Mouse (Mus musculus): Measurements from ENCODE around the gene Nmt2. TPM values are rescaled to one million over a fixed set of nuclear protein-coding genes. Genes with fewer than 3 reads are reported as not detected.

Nmt2 gene
- polyA plus RNA-seq, 1 experiment from 2014 or later = 115 TPM

DNA sequence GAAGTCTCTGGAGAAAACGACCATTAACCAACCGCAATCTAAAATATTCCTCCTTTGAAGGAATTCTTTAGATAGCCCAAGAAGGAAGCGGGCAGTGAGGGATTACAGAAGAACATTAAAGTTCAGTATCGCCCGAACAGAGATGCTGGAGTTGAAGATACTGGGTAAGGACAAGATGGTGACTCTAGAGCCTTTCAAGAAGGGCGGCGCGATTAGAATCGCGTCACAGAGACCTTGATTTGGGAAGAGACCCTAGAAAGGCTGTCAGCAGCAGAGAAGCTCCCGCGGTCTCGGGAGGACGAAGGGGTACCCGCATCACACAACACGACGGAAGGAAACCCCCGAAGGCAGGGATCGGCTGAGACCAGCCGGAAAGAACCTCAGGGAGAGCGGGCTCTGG, 48.0 kb downstream of the Nmt2 start:
- Histone ChIP-seq H3K4me3 (peak overlapping the region; percentile 64), H3K9me3 (no peaks in the 10 kb centered on the region), H3K27ac (peak overlapping the region; percentile 91), H3K4me2 (peak overlapping the region; percentile 56), H3K27me3 (replicated peaks) (no peaks in the 10 kb centered on the region), H3K36me3 (replicated peaks) (peaks cover 7% of the 10 kb centered on the region; the same call in 1 of the 2 replicates), H3K9ac (peak overlapping the region; percentile 72), H3K4me1 (peaks cover 21% of the 10 kb centered on the region)
- ATAC-seq (replicated peaks) = no peak
- WGBS = 2% methylated on average over 21 of the region's 21 CpGs

DNA sequence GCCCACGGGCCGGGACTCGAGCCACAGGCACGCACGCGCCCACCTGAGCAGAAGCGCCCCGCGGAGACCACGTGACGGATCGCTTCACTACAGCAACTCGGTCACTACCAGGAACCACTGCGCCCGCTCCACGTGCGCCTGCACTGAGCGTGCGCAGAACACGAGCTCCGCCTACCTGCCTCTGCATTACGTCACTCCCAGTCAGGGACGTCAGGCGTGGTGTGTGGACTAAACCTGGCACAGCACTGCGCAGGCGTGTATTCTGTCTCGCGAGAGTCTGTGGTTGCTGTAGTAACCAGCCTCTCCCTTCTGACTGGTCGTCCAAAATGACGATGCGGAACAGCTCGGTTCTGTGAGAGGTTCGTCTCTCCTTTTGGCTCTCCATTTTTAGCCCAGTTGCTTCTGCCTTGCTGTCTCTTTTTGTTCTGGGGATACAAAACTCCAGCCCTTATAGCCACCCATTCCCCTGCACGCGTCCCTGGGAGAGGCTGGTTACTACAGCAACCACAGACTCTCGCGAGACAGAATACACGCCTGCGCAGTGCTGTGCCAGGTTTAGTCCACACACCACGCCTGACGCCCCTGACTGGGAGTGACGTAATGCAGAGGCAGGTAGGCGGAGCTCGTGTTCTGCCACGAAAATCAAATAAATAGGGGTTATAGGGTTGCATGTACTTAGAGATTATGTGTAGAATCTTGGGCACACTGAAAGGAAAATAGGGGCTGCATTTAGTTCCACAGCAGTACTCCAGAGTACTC, 48.7 kb downstream of the Nmt2 start, which contains the start of gene Rpp38:
Gene Rpp38, minus strand, starts transcription at position 160 of the 759 bp plus-strand sequence.
- peak within 1 kb of the TSS; percentile 64 for H3K4me3 ChIP-seq
- ATAC-seq (replicated peaks) = peak; percentile 97
- H3K9me3 ChIP-seq = no peaks in the 10 kb centered on the region
- H3K4me2 ChIP-seq = peak within 1 kb of the TSS; percentile 56
- under 1% methylated on average over 45 of the region's 45 CpGs for WGBS
- H3K9ac ChIP-seq = peak within 1 kb of the TSS; percentile 72
- peaks cover 21% of the 10 kb centered on the region for H3K4me1 ChIP-seq
- peak within 1 kb of the TSS; percentile 91 for H3K27ac ChIP-seq
- H3K36me3 ChIP-seq (replicated peaks) = peaks cover 7% of the 10 kb centered on the region; the same call in 1 of the 2 replicates
- H3K27me3 ChIP-seq (replicated peaks) = 0 out of 2 replicates have a peak, but pooled peaks cover under 1% of the 10 kb centered on the region

DNA sequence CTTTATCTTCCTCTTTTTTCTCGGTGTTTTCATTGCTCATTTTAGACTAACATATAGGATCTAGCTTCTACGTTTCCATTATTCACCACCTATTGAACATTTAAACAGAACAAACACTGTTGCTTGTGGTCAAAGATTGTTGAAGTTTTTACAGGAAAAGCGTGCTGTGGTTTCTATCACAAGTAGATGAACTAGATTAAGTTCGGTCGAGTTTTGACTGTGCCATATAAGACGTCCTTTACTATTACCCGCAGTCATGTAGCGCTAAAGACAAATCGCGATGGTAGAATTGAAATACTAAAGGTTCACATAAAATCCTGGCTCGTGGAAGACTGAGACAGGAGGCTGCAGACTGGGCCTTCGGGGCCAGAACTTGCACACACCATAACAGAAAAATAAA, 49.7 kb downstream of the Nmt2 start:
- Histone ChIP-seq H3K9ac (no peak overlapping the region), H3K27me3 (replicated peaks) (0 out of 2 replicates have a peak, but pooled peaks cover 6% of the 10 kb centered on the region), H3K4me2 (no peak overlapping the region), H3K4me1 (peaks cover 21% of the 10 kb centered on the region), H3K27ac (no peak overlapping the region), H3K36me3 (replicated peaks) (no peaks in the 10 kb centered on the region), H3K9me3 (no peaks in the 10 kb centered on the region), H3K4me3 (no peak overlapping the region)
- no peak for ATAC-seq (replicated peaks)
- WGBS = 91% methylated on average over 12 of the region's 12 CpGs

DNA sequence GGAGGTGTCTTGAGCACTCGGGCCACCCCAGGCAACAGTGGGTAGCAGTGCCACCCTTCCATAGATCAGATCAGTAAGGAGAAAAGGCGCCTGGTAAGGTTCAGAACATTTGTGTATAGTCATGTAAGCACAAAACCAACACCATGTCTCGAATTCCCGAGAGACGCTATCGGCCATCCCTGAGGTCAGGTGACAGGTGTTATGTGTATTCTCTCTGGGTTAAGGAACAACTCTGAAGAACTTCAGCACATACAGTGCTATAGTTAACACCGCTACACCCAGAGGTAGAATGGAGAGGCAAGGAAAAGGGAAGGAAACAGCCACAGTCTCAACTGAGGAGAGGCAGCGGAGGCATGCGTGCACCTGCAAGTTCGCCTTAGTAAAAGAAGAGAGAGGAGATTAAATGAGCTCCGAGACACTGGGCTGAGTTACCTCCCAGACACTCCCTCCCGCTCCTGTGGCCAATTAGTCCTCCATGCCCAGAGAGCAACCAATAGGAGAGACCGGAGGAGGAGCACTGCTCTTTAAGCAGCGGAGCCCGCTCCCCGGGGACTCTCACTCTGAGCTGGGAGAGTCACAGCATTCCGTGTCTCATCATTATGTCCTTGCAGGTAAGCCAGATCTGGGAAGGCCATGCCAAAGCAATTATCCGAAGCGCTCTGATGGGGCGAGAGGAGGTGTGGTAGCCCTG, 51.7 kb downstream of the Nmt2 start, which contains the start of gene Acbd7:
Gene Acbd7, plus strand, starts transcription at position 558 of the 691 bp plus-strand sequence.
- peak within 1 kb of the TSS; percentile 32 for H3K9ac ChIP-seq
- H3K27ac ChIP-seq = no peak within 1 kb of the TSS
- WGBS = 5% methylated on average over 20 of the region's 20 CpGs

DNA sequence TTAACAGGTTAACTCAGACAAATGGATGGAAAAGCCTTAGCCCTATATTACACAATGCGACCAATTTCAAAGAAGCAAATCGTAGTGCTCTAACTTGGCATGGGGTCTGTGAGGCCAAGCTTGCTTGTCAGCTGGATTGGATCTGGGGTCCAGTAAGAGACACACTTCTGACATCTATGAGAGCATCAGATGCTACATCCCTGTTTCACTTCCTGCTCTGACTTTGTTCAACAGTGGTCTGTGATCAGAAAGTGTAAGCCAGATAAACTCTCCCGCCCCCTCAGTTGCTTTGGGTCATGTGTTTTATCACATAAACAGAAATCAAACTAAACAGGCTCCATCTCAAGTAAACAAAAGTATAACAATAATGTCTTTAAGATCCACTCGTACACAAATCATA, 64.4 kb downstream of the Nmt2 start:
- no peak overlapping the region for H3K4me3 ChIP-seq
- no peaks in the 10 kb centered on the region for H3K9me3 ChIP-seq
- no peaks in the 10 kb centered on the region for H3K4me1 ChIP-seq
- no peaks in the 10 kb centered on the region for H3K36me3 ChIP-seq (replicated peaks)
- no peak overlapping the region for H3K9ac ChIP-seq
- H3K27me3 ChIP-seq (replicated peaks) = no peaks in the 10 kb centered on the region
- H3K27ac ChIP-seq = no peak overlapping the region
- no peak for ATAC-seq (replicated peaks)
- WGBS = 80% methylated on average over 4 of the region's 4 CpGs
- no peak overlapping the region for H3K4me2 ChIP-seq

More for the DNA sequence above, 51.7 kb downstream of the Nmt2 start, which contains the start of gene Acbd7:
- Histone ChIP-seq H3K4me2 (peak within 1 kb of the TSS; percentile 61), H3K27me3 (replicated peaks) (0 out of 2 replicates have a peak, but pooled peaks cover 6% of the 10 kb centered on the region), H3K9me3 (no peaks in the 10 kb centered on the region), H3K4me3 (peak within 1 kb of the TSS; percentile 32), H3K4me1 (peaks cover 21% of the 10 kb centered on the region), H3K36me3 (replicated peaks) (no peaks in the 10 kb centered on the region)
- peak; percentile 12; the same call in 1 of the 2 replicates for ATAC-seq (replicated peaks)

DNA sequence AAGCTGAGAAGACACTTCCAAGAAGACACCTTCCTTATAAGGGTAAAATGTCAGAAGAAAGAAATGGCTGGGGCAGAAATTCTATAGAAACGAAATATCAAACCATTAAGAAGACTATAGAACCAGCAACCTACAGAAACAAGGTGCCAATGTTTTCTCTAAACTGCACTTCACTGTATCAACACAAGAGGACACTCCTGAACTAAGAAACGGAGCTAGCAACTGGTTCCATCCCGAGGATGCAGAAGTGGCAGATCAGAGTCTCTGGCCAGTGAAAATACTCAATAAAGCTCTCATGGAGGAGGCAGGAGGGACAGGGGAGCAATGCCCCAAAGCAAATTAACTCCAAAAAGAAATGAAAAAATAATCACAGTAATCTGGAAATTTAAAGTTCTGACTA, 64.9 kb downstream of the Nmt2 start:
- no peak overlapping the region for H3K9ac ChIP-seq
- no peaks in the 10 kb centered on the region for H3K27me3 ChIP-seq (replicated peaks)
- no peaks in the 10 kb centered on the region for H3K4me1 ChIP-seq
- 20% methylated on average over 3 of the region's 3 CpGs for WGBS
- ATAC-seq (replicated peaks) = 0 out of 2 replicates have a peak, but pooled peaks have one; percentile 39
- no peaks in the 10 kb centered on the region for H3K9me3 ChIP-seq
- H3K4me2 ChIP-seq = no peak overlapping the region
- H3K27ac ChIP-seq = no peak overlapping the region
- H3K4me3 ChIP-seq = no peak overlapping the region
- no peaks in the 10 kb centered on the region for H3K36me3 ChIP-seq (replicated peaks)

DNA sequence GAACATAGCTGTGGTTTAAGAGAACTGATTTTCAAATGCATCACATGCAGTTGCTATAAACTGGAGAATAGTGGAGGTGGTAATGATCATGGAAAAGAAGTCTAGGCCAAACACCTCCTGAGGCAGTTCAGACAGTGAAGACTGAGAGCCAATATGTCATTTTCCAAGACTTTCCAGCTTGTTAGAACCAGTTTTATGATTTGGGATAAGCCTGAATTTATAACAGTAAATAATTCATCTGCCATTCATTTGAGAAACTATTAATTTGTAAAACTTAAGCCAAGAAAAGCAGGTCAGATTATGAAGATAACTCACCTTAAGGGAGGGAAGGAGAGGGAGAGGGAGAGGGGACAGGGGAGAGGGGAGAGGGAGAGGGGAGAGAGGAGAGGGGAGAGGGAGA, 69.1 kb downstream of the Nmt2 start:
- no peak overlapping the region for H3K4me2 ChIP-seq
- no peaks in the 10 kb centered on the region for H3K9me3 ChIP-seq
- H3K4me1 ChIP-seq = no peaks in the 10 kb centered on the region
- H3K4me3 ChIP-seq = no peak overlapping the region
- no peaks in the 10 kb centered on the region for H3K27me3 ChIP-seq (replicated peaks)
- H3K9ac ChIP-seq = no peak overlapping the region
- no peak for ATAC-seq (replicated peaks)
- H3K36me3 ChIP-seq (replicated peaks) = no peaks in the 10 kb centered on the region
- no peak overlapping the region for H3K27ac ChIP-seq

DNA sequence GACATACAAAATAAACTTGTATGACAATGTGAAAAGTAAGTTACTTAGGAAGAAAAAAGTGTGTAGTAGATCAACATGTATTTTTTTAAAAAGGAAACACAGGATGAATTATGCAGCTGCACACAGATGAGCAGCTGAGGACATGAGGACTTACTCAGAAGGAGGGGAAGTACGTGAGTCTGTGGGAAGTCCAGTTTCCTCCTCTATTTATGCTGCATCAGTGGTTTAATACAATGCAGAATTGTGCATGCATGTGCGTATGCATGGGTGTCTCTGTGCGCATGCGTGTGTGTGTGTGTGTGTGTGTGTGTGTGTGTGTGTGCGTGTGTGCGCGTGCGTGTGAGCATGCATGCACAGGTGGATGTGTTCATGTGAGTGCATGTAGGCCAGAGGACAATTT, 71.8 kb downstream of the Nmt2 start:
- 93% methylated on average over 8 of the region's 8 CpGs for WGBS
- Histone ChIP-seq H3K4me2 (no peak overlapping the region), H3K9ac (no peak overlapping the region), H3K27ac (no peak overlapping the region), H3K4me3 (no peak overlapping the region), H3K9me3 (no peaks in the 10 kb centered on the region), H3K36me3 (replicated peaks) (no peaks in the 10 kb centered on the region), H3K27me3 (replicated peaks) (no peaks in the 10 kb centered on the region), H3K4me1 (no peaks in the 10 kb centered on the region)
- ATAC-seq (replicated peaks) = no peak

DNA sequence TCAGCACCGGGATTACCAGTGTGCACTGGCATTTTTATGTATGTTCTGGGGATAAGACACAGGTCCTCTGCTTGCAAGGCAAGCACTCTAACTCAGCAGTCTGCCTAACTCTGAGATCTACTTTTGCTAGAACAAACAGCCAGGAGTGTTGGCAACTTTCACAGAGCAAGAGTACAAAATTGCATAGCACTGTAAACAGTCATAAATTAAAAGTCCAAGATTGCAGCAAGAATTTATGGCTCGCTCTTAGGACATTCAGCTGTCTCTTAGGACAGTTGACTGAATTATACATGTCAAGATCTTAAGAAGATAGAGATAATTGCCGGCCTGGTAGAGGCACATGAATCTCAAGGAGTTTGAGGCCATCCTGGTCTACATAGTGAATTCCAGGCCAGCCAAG, 72.3 kb downstream of the Nmt2 start:
- H3K27me3 ChIP-seq (replicated peaks) = no peaks in the 10 kb centered on the region
- H3K4me1 ChIP-seq = no peaks in the 10 kb centered on the region
- no peaks in the 10 kb centered on the region for H3K9me3 ChIP-seq
- ATAC-seq (replicated peaks) = no peak
- 79% methylated on average over 3 of the region's 3 CpGs for WGBS
- H3K36me3 ChIP-seq (replicated peaks) = no peaks in the 10 kb centered on the region
- no peak overlapping the region for H3K9ac ChIP-seq
- H3K27ac ChIP-seq = no peak overlapping the region
- H3K4me3 ChIP-seq = no peak overlapping the region
- H3K4me2 ChIP-seq = no peak overlapping the region

DNA sequence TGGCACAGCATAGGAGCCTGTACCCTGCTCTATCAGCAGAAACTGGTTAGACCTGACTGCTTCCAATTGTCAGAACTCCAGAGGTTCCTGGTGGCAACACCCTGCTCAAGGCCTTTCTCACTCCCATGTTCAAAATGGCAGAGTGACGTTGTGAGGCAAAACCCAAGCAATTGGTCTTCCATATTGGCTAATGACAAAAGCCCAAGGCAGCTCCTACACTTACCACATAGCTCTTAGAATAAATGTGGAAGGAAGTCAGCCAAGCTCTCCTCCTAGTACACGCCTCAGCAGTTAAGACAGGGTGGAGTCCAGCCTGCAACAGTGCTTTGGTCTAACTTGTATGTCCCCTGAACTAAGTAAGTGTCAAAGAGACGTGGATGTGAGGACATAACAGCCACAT, 73.9 kb downstream of the Nmt2 start:
- no peak overlapping the region for H3K4me3 ChIP-seq
- 80% methylated on average over 3 of the region's 3 CpGs for WGBS
- ATAC-seq (replicated peaks) = no peak
- no peaks in the 10 kb centered on the region for H3K9me3 ChIP-seq
- H3K27ac ChIP-seq = no peak overlapping the region
- H3K36me3 ChIP-seq (replicated peaks) = no peaks in the 10 kb centered on the region
- no peak overlapping the region for H3K4me2 ChIP-seq
- no peak overlapping the region for H3K9ac ChIP-seq
- H3K27me3 ChIP-seq (replicated peaks) = no peaks in the 10 kb centered on the region
- H3K4me1 ChIP-seq = no peaks in the 10 kb centered on the region

DNA sequence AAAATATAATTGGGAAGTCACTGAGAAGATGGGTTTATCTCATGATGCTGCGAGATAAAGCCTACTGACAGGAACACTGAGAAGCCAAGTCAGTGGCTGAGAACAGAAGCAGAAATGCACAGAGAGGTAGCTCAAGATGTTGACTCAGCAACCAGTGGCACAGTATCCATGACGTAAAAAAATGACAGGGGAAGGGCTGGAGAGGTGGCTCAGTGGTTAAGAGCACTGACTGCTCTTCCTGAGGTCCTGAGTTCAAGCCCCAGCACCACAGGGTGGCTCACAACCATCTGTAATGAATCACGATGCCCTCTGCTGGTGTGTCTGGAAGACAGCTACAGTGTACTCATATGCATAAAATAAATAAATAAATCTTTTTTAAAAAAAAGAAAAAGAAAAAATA, 77.1 kb downstream of the Nmt2 start:
- Histone ChIP-seq H3K27ac (no peak overlapping the region), H3K4me3 (no peak overlapping the region), H3K9ac (no peak overlapping the region), H3K4me1 (no peaks in the 10 kb centered on the region), H3K4me2 (no peak overlapping the region), H3K27me3 (replicated peaks) (no peaks in the 10 kb centered on the region), H3K36me3 (replicated peaks) (no peaks in the 10 kb centered on the region), H3K9me3 (no peaks in the 10 kb centered on the region)
- ATAC-seq (replicated peaks) = no peak
- 85% methylated on average over 3 of the region's 3 CpGs for WGBS

DNA sequence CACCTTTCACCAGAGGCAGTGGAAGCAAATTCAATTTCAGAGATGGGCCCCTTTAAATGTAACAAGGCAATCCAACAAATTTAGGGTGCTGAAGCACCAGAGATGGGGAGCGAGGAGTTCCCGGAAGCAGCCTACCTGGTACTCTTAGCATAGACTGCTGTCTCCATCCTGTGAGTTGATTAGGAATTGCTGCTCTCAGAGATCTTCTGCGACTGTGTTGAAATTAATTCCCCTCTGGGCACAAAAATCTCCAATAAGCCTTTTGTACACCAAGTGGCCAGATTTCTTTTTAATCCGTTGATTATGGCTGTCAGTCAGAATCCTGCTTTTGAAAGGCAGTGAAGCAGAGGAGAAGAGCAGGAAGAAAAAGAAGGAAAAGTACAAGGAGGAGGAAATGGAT, 81.1 kb downstream of the Nmt2 start:
- ATAC-seq (replicated peaks) = 0 out of 2 replicates have a peak, but pooled peaks have one; percentile 52
- 25% methylated on average over 4 of the region's 4 CpGs for WGBS
- Histone ChIP-seq H3K27me3 (replicated peaks) (no peaks in the 10 kb centered on the region), H3K9me3 (no peaks in the 10 kb centered on the region), H3K9ac (no peak overlapping the region), H3K27ac (no peak overlapping the region), H3K36me3 (replicated peaks) (no peaks in the 10 kb centered on the region), H3K4me3 (no peak overlapping the region), H3K4me1 (no peaks in the 10 kb centered on the region), H3K4me2 (no peak overlapping the region)

All from midbrain, embryonic 15.5 days (tissue).